Mouse (Mus musculus) thymus, adult 2 months (tissue): ENCODE data around the gene Cbfa2t2. TPM values are rescaled to one million over a fixed set of nuclear protein-coding genes. Genes with fewer than 3 reads are reported as not detected.

Source experiments
- DNase-seq: peaks from one replicate; pipeline ENCODE4 v3.0.0; 2021
- H3K27ac ChIP-seq: fragments of 200-500 bp; 2 replicates; pipeline ENCODE4 v1.5.1; 2012; ENCODE audit warnings: low read length, control low read depth; ENCODE audit not compliant: control insufficient read depth, insufficient read depth
- H3K27me3 ChIP-seq: fragments of 200-500 bp; 2 replicates; pipeline ENCODE4 v1.6.1; 2012; ENCODE audit warnings: mild to moderate bottlenecking, low read length, moderate library complexity, mixed read lengths; ENCODE audit not compliant: control insufficient read depth, insufficient read depth
- H3K36me3 ChIP-seq: fragments of 200-500 bp; 2 replicates; pipeline ENCODE4 v1.6.1; 2012; ENCODE audit warnings: mild to moderate bottlenecking, low read length, moderate library complexity; ENCODE audit not compliant: control insufficient read depth, insufficient read depth
- H3K4me1 ChIP-seq: fragments of 200-500 bp; replicated peaks from 2 replicates; pipeline ENCODE4 v1.6.1; 2012; ENCODE audit warnings: low read length; ENCODE audit not compliant: control insufficient read depth, insufficient read depth
- H3K4me3 ChIP-seq: fragments of 200-500 bp; 2 replicates; pipeline ENCODE4 v1.5.1; 2012; ENCODE audit warnings: mild to moderate bottlenecking, low read length, control low read depth, moderate library complexity; ENCODE audit not compliant: control insufficient read depth, insufficient read depth
- CTCF ChIP-seq: fragments of 200-500 bp; IDR thresholded peaks from 2 replicates; pipeline ENCODE4 v1.5.1; 2012; ENCODE audit warnings: mild to moderate bottlenecking, control low read depth, low read length, moderate library complexity, borderline replicate concordance; ENCODE audit not compliant: control insufficient read depth, poor library complexity, insufficient read depth; ENCODE audit errors: extremely low read depth
- POLR2A ChIP-seq: fragments of 200-500 bp; IDR thresholded peaks from 2 replicates; pipeline ENCODE4 v1.6.1; 2012; ENCODE audit warnings: mild to moderate bottlenecking, low read length, control low read depth, moderate library complexity; ENCODE audit not compliant: control insufficient read depth, poor library complexity, insufficient read depth; ENCODE audit errors: extremely low read depth
- WGBS: fragments of 180-500 bp; shearing (Covaris S2); methylation state at CpG from one replicate; pipeline ENCODE4 v1.1.7; 2018; 5-methylcytosine and 5-hydroxymethylcytosine counted together
- polyA plus RNA-seq: library from polyadenylated mRNA; depleted of rRNA; stranded (reverse); fragments of >200 nt; gene quantifications from 2 replicates; pipeline ENCODE4 v1.2.3, GENCODE M21; 2012

Gene Cbfa2t2
- polyA plus RNA-seq, 1 experiment: 27.6 TPM

GRCm38 (mm10) chr2:154401976-154402375, 34.3 kb upstream of the Cbfa2t2 start:
- WGBS: 5% methylated on average over 1 of the region's 1 CpGs
- no peak overlapping the region for H3K27ac ChIP-seq

GRCm38 (mm10) chr2:154402811-154403210, 33.5 kb upstream of the Cbfa2t2 start:
- no peak for TF ChIP-seq POLR2A
- TF ChIP-seq CTCF: no peak
- 79% methylated on average over 7 of the region's 7 CpGs for WGBS
- Histone ChIP-seq H3K27me3 (no peaks in the 10 kb centered on the region; the same call in 1 of the 2 replicates), H3K4me3 (no peak overlapping the region), H3K36me3 (no peaks in the 10 kb centered on the region), H3K4me1 (peaks cover 4% of the 10 kb centered on the region), H3K27ac (no peak overlapping the region)
- DNase-seq: no peak

More at GRCm38 (mm10) chr2:154401976-154402375, 34.3 kb upstream of the Cbfa2t2 start:
- no peaks in the 10 kb centered on the region; the same call in 1 of the 2 replicates for H3K27me3 ChIP-seq
- no peaks in the 10 kb centered on the region for H3K4me1 ChIP-seq
- H3K4me3 ChIP-seq: no peak overlapping the region
- TF ChIP-seq CTCF (no peak), POLR2A (no peak)
- no peak for DNase-seq
- no peaks in the 10 kb centered on the region for H3K36me3 ChIP-seq

GRCm38 (mm10) chr2:154405447-154405994, 30.8 kb upstream of the Cbfa2t2 start:
- Histone ChIP-seq H3K36me3 (no peaks in the 10 kb centered on the region), H3K4me3 (no peak overlapping the region), H3K27me3 (no peaks in the 10 kb centered on the region; the same call in 1 of the 2 replicates), H3K27ac (no peak overlapping the region), H3K4me1 (peaks cover 9% of the 10 kb centered on the region)
- DNase-seq: no peak
- WGBS: 71% methylated on average over 5 of the region's 5 CpGs
- no peak for TF ChIP-seq POLR2A
- no peak for TF ChIP-seq CTCF

GRCm38 (mm10) chr2:154407063-154407642, 29.1 kb upstream of the Cbfa2t2 start:
- WGBS: 50% methylated on average over 11 of the region's 11 CpGs
- no peaks in the 10 kb centered on the region for H3K36me3 ChIP-seq
- TF ChIP-seq POLR2A: no peak
- no peak for TF ChIP-seq CTCF
- H3K4me3 ChIP-seq: peak overlapping the region; percentile 57
- no peak overlapping the region for H3K27ac ChIP-seq
- DNase-seq: no peak
- no peaks in the 10 kb centered on the region; the same call in 1 of the 2 replicates for H3K27me3 ChIP-seq
- peaks cover 9% of the 10 kb centered on the region for H3K4me1 ChIP-seq

- no peak for TF ChIP-seq POLR2A
- TF ChIP-seq CTCF: no peak
- 3% methylated on average over 84 of the region's 84 CpGs for WGBS
- Histone ChIP-seq H3K27me3 (no peaks in the 10 kb centered on the region; the same call in 1 of the 2 replicates), H3K36me3 (no peaks in the 10 kb centered on the region), H3K4me1 (peaks cover 9% of the 10 kb centered on the region), H3K4me3 (peak within 1 kb of the TSS; percentile 57), H3K27ac (no peak within 1 kb of the TSS)
- peak; percentile 61 for DNase-seq
Observed at GRCm38 (mm10) chr2:154407643-154408445, 28.4 kb upstream of the Cbfa2t2 start, which contains the start of gene Snta1. Gene Snta1, minus strand, starts transcription at chr2:154408099.

GRCm38 (mm10) chr2:154410355-154410754, 25.9 kb upstream of the Cbfa2t2 start:
- H3K36me3 ChIP-seq: no peaks in the 10 kb centered on the region
- DNase-seq: no peak
- WGBS: 76% methylated on average over 2 of the region's 2 CpGs
- no peak for TF ChIP-seq POLR2A
- no peak for TF ChIP-seq CTCF
- no peak overlapping the region for H3K4me3 ChIP-seq
- no peak overlapping the region for H3K27ac ChIP-seq
- H3K4me1 ChIP-seq: peaks cover 9% of the 10 kb centered on the region
- no peaks in the 10 kb centered on the region; the same call in 1 of the 2 replicates for H3K27me3 ChIP-seq
